Mouse (Mus musculus): ENCODE measurements around the gene Cfap61. TPM values are rescaled to one million over a fixed set of nuclear protein-coding genes. Genes with fewer than 3 reads are reported as not detected.

Cfap61 gene
- total and polyA plus RNA-seq, 3 experiments: 0.13 TPM; not detected in 2

GRCm38 (mm10) chr2:146140711-146141110 lies 206.1 kb downstream of the Cfap61 start:
- Histone ChIP-seq H3K4me1 (ENCODE audit: control insufficient read depth in 1 of 2, insufficient read depth in 2 of 2, low read length in 2 of 2) (no peaks in the 10 kb centered on the region), H3K36me3 (ENCODE audit: control insufficient read depth in 1 of 2, insufficient read depth in 2 of 2, low read length in 2 of 2) (no peaks in the 10 kb centered on the region), H3K9me3 (replicated peaks; ENCODE audit: insufficient read depth, low read length) (no peaks in the 10 kb centered on the region), H3K27me3 (ENCODE audit: control insufficient read depth in 1 of 2, insufficient read depth in 2 of 2, low read length in 2 of 2) (no peaks in the 10 kb centered on the region), H3K9ac (ENCODE audit: control insufficient read depth, low read depth, low read length, poor library complexity, severe bottlenecking) (no peak overlapping the region), H3K4me3 (ENCODE audit: control insufficient read depth in 1 of 2, insufficient read depth in 1 of 2, low read depth in 2 of 2, low read length in 2 of 2) (no peak overlapping the region), H3K79me2 (ENCODE audit: control insufficient read depth, insufficient read depth, low read length, poor library complexity) (no peaks in the 10 kb centered on the region), H3K27ac (ENCODE audit: control insufficient read depth, low read depth, low read length) (no peak overlapping the region)
- DNase-seq (ENCODE audit: low read depth, low spot score): no peak
- TF ChIP-seq SMC3 (IDR thresholded peaks at IDR 0.05; ENCODE audit: low read depth, low read length) (no peak), TCF12 (IDR thresholded peaks at IDR 0.05; ENCODE audit: low read depth, low read length) (no peak), RCOR1 (IDR thresholded peaks at IDR 0.05; ENCODE audit: low read depth, low read length) (no peak), BHLHE40 (IDR thresholded peaks at IDR 0.05; ENCODE audit: borderline replicate concordance, low read depth, low read length) (no peak), USF1 (IDR thresholded peaks at IDR 0.05; ENCODE audit: low read depth, low read length) (no peak), E2F4 (IDR thresholded peaks at IDR 0.05; ENCODE audit: borderline replicate concordance, low read depth, low read length) (no peak), UBTF (IDR thresholded peaks at IDR 0.05; ENCODE audit: borderline replicate concordance, insufficient read depth, low read depth, low read length) (no peak), ZNF384 (IDR thresholded peaks at IDR 0.05; ENCODE audit: low read depth, low read length) (no peak), TBP (IDR thresholded peaks at IDR 0.05; ENCODE audit: low read depth, low read length) (no peak), NELFE (IDR thresholded peaks at IDR 0.05; ENCODE audit: low read depth, low read length) (no peak), EP300 (IDR thresholded peaks at IDR 0.05; ENCODE audit: low read depth in 1 of 2, low read length in 2 of 2) (no peak), MYC (IDR thresholded peaks at IDR 0.05; ENCODE audit: low read depth, low read length) (no peak), MXI1 (IDR thresholded peaks at IDR 0.05; ENCODE audit: low read depth, low read length) (no peak), MYB (IDR thresholded peaks at IDR 0.05; ENCODE audit: low read depth, low read length) (no peak), NRF1 (IDR thresholded peaks at IDR 0.05; ENCODE audit: insufficient read depth, low read depth, low read length, poor library complexity, severe bottlenecking) (no peak), CHD2 (IDR thresholded peaks at IDR 0.05; ENCODE audit: low read length) (no peak), GATA1 (IDR thresholded peaks at IDR 0.05; ENCODE audit: low read depth, low read length) (no peak), MEF2A (IDR thresholded peaks at IDR 0.05; ENCODE audit: extremely low read depth, insufficient replicate concordance, low read depth, low read length, poor library complexity, severe bottlenecking) (no peak), RAD21 (IDR thresholded peaks at IDR 0.05; ENCODE audit: low read depth, low read length) (no peak), POLR2AphosphoS2 (IDR thresholded peaks at IDR 0.05; ENCODE audit: low read length) (no peak)

- H3K27me3 ChIP-seq (ENCODE audit: control insufficient read depth in 1 of 2, insufficient read depth in 2 of 2, low read length in 2 of 2): no peaks in the 10 kb centered on the region
- TF ChIP-seq NELFE (IDR thresholded peaks at IDR 0.05; ENCODE audit: low read depth, low read length) (no peak), CHD2 (IDR thresholded peaks at IDR 0.05; ENCODE audit: low read length) (no peak), E2F4 (IDR thresholded peaks at IDR 0.05; ENCODE audit: borderline replicate concordance, low read depth, low read length) (no peak), GATA1 (IDR thresholded peaks at IDR 0.05; ENCODE audit: low read depth, low read length) (no peak), TCF12 (IDR thresholded peaks at IDR 0.05; ENCODE audit: low read depth, low read length) (no peak), MEF2A (IDR thresholded peaks at IDR 0.05; ENCODE audit: extremely low read depth, insufficient replicate concordance, low read depth, low read length, poor library complexity, severe bottlenecking) (no peak), JUND (IDR thresholded peaks at IDR 0.05; ENCODE audit: low read depth, low read length) (no peak), USF1 (IDR thresholded peaks at IDR 0.05; ENCODE audit: low read depth, low read length) (no peak), MYC (IDR thresholded peaks at IDR 0.05; ENCODE audit: low read depth, low read length) (no peak), RCOR1 (IDR thresholded peaks at IDR 0.05; ENCODE audit: low read depth, low read length) (no peak), MAFK (IDR thresholded peaks at IDR 0.05; ENCODE audit: borderline replicate concordance, low read depth, low read length) (no peak), UBTF (IDR thresholded peaks at IDR 0.05; ENCODE audit: borderline replicate concordance, insufficient read depth, low read depth, low read length) (no peak), GABPA (IDR thresholded peaks at IDR 0.05; ENCODE audit: low read depth, low read length) (no peak)
- no peaks in the 10 kb centered on the region for H3K9me3 ChIP-seq (replicated peaks; ENCODE audit: insufficient read depth, low read length)
- DNase-seq (ENCODE audit: low read depth, low spot score): no peak
- H3K4me1 ChIP-seq (ENCODE audit: control insufficient read depth in 1 of 2, insufficient read depth in 2 of 2, low read length in 2 of 2): no peaks in the 10 kb centered on the region
- H3K9ac ChIP-seq (ENCODE audit: control insufficient read depth, low read depth, low read length, poor library complexity, severe bottlenecking): no peak overlapping the region
- no peaks in the 10 kb centered on the region for H3K36me3 ChIP-seq (ENCODE audit: control insufficient read depth in 1 of 2, insufficient read depth in 2 of 2, low read length in 2 of 2)
- H3K4me3 ChIP-seq (ENCODE audit: control insufficient read depth in 1 of 2, insufficient read depth in 1 of 2, low read depth in 2 of 2, low read length in 2 of 2): no peak overlapping the region
- H3K79me2 ChIP-seq (ENCODE audit: control insufficient read depth, insufficient read depth, low read length, poor library complexity): no peaks in the 10 kb centered on the region
- no peak overlapping the region for H3K27ac ChIP-seq (ENCODE audit: control insufficient read depth, low read depth, low read length)
Observed at GRCm38 (mm10) chr2:146147306-146147705, 212.7 kb downstream of the Cfap61 start.

All from MEL (cell line).